Mouse (Mus musculus): ENCODE data around the gene Dtymk. TPM values are rescaled to one million over a fixed set of nuclear protein-coding genes. Genes with fewer than 3 reads are reported as not detected.

Gene Dtymk
- polyA plus RNA-seq, 1 experiment from 2014 or later: 261 TPM

GRCm38 (mm10) chr1:93754573-93755290 lies 47.0 kb downstream of the Dtymk start, which contains the start of gene Thap4:
TSS of gene Thap4 (minus strand) at chr1:93754864.
- H3K4me1 ChIP-seq: 0 out of 2 replicates have a peak, but pooled peaks cover 3% of the 10 kb centered on the region
- H3K36me3 ChIP-seq: peaks cover 10% of the 10 kb centered on the region
- no peaks in the 10 kb centered on the region for H3K9me3 ChIP-seq
- H3K27me3 ChIP-seq (ENCODE audit: insufficient read depth, poor library complexity, severe bottlenecking): no peaks in the 10 kb centered on the region
- peak within 1 kb of the TSS; percentile 96 for H3K27ac ChIP-seq
- H3K4me3 ChIP-seq: peak within 1 kb of the TSS; percentile 96
- whole genome bisulfite sequencing: under 1% methylated on average over 121 of the region's 121 CpGs
- peak; percentile 93 for DNase-seq (ENCODE audit: low spot score)

GRCm38 (mm10) chr1:93753911-93754572 lies 47.7 kb downstream of the Dtymk start:
- Histone ChIP-seq H3K27me3 (ENCODE audit: insufficient read depth, poor library complexity, severe bottlenecking) (no peaks in the 10 kb centered on the region), H3K27ac (peak overlapping the region; percentile 96), H3K4me1 (0 out of 2 replicates have a peak, but pooled peaks cover 3% of the 10 kb centered on the region), H3K9me3 (no peaks in the 10 kb centered on the region), H3K36me3 (peaks cover 17% of the 10 kb centered on the region), H3K4me3 (peak overlapping the region; percentile 96)
- WGBS: under 1% methylated on average over 59 of the region's 59 CpGs
- peak; percentile 88 for DNase-seq (ENCODE audit: low spot score)

- Histone ChIP-seq H3K4me1 (peaks cover 5% of the 10 kb centered on the region; the same call in 1 of the 2 replicates), H3K27ac (no peak within 1 kb of the TSS), H3K4me3 (no peak within 1 kb of the TSS), H3K9me3 (no peaks in the 10 kb centered on the region), H3K36me3 (peaks cover 26% of the 10 kb centered on the region), H3K27me3 (ENCODE audit: insufficient read depth, poor library complexity, severe bottlenecking) (no peaks in the 10 kb centered on the region)
- WGBS: 78% methylated on average over 6 of the region's 6 CpGs
- no peak for DNase-seq (ENCODE audit: low spot score)
These were observed 50.4 kb downstream of the Dtymk start, which contains the start of gene Atg4b for GRCm38 (mm10) chr1:93751290-93751689. TSS of gene Atg4b (plus strand) at chr1:93751500.

GRCm38 (mm10) chr1:93748539-93748938 lies 53.2 kb downstream of the Dtymk start:
- H3K4me1 ChIP-seq: peaks cover 14% of the 10 kb centered on the region
- H3K27me3 ChIP-seq (ENCODE audit: insufficient read depth, poor library complexity, severe bottlenecking): no peaks in the 10 kb centered on the region
- no peaks in the 10 kb centered on the region for H3K9me3 ChIP-seq
- WGBS: 85% methylated on average over 1 of the region's 1 CpGs
- H3K36me3 ChIP-seq: peaks cover 40% of the 10 kb centered on the region
- no peak overlapping the region for H3K27ac ChIP-seq
- H3K4me3 ChIP-seq: no peak overlapping the region
- DNase-seq (ENCODE audit: low spot score): no peak

GRCm38 (mm10) chr1:93746179-93746578 lies 55.6 kb downstream of the Dtymk start:
- 74% methylated on average over 5 of the region's 5 CpGs for WGBS
- no peak for DNase-seq (ENCODE audit: low spot score)
- H3K36me3 ChIP-seq: peaks cover 45% of the 10 kb centered on the region
- H3K4me3 ChIP-seq: no peak overlapping the region
- no peak overlapping the region for H3K27ac ChIP-seq
- no peaks in the 10 kb centered on the region for H3K27me3 ChIP-seq (ENCODE audit: insufficient read depth, poor library complexity, severe bottlenecking)
- H3K9me3 ChIP-seq: no peaks in the 10 kb centered on the region
- H3K4me1 ChIP-seq: peaks cover 24% of the 10 kb centered on the region

- Histone ChIP-seq H3K27me3 (ENCODE audit: insufficient read depth, poor library complexity, severe bottlenecking) (no peaks in the 10 kb centered on the region), H3K4me1 (peaks cover 29% of the 10 kb centered on the region), H3K27ac (peak overlapping the region; percentile 77; the same call in 1 of the 2 replicates), H3K9me3 (no peaks in the 10 kb centered on the region), H3K36me3 (peaks cover 19% of the 10 kb centered on the region; the same call in 1 of the 2 replicates), H3K4me3 (no peak overlapping the region)
- no peak for DNase-seq (ENCODE audit: low spot score)
These were observed 58.8 kb downstream of the Dtymk start for GRCm38 (mm10) chr1:93742910-93743309.

Other genes starting within 250 kb of the Dtymk start
- gene Stk25, start 143.3 kb downstream of the Dtymk start, polyA plus RNA-seq (2016; fragmentation: Nextera tagmentation; extraction: Ambion mirVana): 144 and 161 TPM in 2 replicates
- 45.7 and 54.9 TPM in 2 replicates for gene Bok, start 116.3 kb downstream of the Dtymk start, polyA plus RNA-seq (2016; fragmentation: Nextera tagmentation; extraction: Ambion mirVana)
- 69.3 and 78.3 TPM in 2 replicates for gene Atg4b, start 50.4 kb downstream of the Dtymk start, polyA plus RNA-seq (2016; fragmentation: Nextera tagmentation; extraction: Ambion mirVana)
- 42.9 and 56.5 TPM in 2 replicates for gene Thap4, start 47.1 kb downstream of the Dtymk start, polyA plus RNA-seq (2016; fragmentation: Nextera tagmentation; extraction: Ambion mirVana)
- 20.3 and 21.1 TPM in 2 replicates for gene Ing5, start 2.0 kb upstream of the Dtymk start, polyA plus RNA-seq (2016; fragmentation: Nextera tagmentation; extraction: Ambion mirVana)
- 14.8 and 18.3 TPM in 2 replicates for gene D2hgdh, start 23.0 kb upstream of the Dtymk start, polyA plus RNA-seq (2016; fragmentation: Nextera tagmentation; extraction: Ambion mirVana)
- 0.10 TPM in 1 of 2 replicates, not detected in the other for gene Gal3st2, start 59.4 kb upstream of the Dtymk start, polyA plus RNA-seq (2016; fragmentation: Nextera tagmentation; extraction: Ambion mirVana)
- gene Gal3st2b, start 116.4 kb upstream of the Dtymk start, polyA plus RNA-seq (2016; fragmentation: Nextera tagmentation; extraction: Ambion mirVana): 0.07 TPM in 1 of 2 replicates, not detected in the other
- not detected in 2 replicates for gene Gal3st2c, start 188.6 kb upstream of the Dtymk start, polyA plus RNA-seq (2016; fragmentation: Nextera tagmentation; extraction: Ambion mirVana)
- gene Neu4, start 218.5 kb upstream of the Dtymk start, polyA plus RNA-seq (2016; fragmentation: Nextera tagmentation; extraction: Ambion mirVana): not detected in 2 replicates

Measured in heart, embryonic 10.5 days (tissue).